Mouse (Mus musculus): Measurements from ENCODE around the gene Cdkn1b.

DNA sequence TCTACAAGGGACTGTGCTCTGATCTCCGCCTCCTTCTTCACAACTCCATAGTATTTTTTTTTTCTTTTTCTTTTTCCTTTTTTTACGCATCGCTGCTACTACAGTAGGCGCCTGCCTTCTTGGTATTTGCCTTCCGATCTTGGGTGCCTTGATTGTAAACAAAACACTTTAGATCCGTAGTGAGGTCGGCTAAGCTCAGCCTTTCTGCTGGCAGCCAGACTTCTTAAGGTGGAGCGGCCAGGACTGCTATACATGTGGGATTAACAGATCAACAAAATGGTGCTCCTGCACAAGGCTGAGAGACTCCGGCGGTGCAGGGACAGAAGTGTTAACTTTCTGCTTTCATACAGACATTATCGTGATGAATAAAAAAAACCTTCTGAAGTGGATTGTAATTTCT is 3.1 kb upstream of the Cdkn1b start:
- TF ChIP-seq CTCF (IDR thresholded peaks at IDR 0.05; ENCODE audit: low read depth, low read length) (no peak), POLR2A (IDR thresholded peaks at IDR 0.05; ENCODE audit: borderline replicate concordance, low read depth, low read length) (no peak)

Measured in bone marrow macrophage, adult 2 months (primary cell).